Mouse (Mus musculus) G1E (cell line): ENCODE measurements at regions not wholly inside any gene's neighbourhood (a gene's known extent, or its start where the extent isn't known, plus 50 kb on each side); places are given as distances from the start of the nearest gene placed in this dataset.

ENCODE experiments used
- CTCF ChIP-seq: IDR thresholded peaks from 2 replicates; pipeline ENCODE4 v1.5.1; 2012; ENCODE audit warnings: low read depth, low read length, inconsistent platforms, mixed read lengths
- GATA1 ChIP-seq: IDR thresholded peaks from 2 replicates; pipeline ENCODE4 v1.6.1; 2012; ENCODE audit warnings: borderline replicate concordance, low read length, inconsistent platforms, mixed read lengths

- TF ChIP-seq GATA1 (no peak), CTCF (no peak)
Measured at GRCm38 (mm10) chr5:64460891-64461290, 304.8 kb downstream of the Tbc1d1 start.
